Mouse (Mus musculus) heart, adult 2 months (tissue): Measurements from ENCODE around the gene Mthfs.
"Not testable (repeated sequence)": the region's sequence is repeated elsewhere in the genome, so short reads cannot be mapped to it uniquely, and the experiment has no call there.

Source experiments
- CTCF ChIP-seq: fragments of 200-600 bp; IDR thresholded peaks from 2 replicates; pipeline ENCODE4 v1.8.1; 2022; ENCODE audit warnings: antibody characterized with exemption, mild to moderate bottlenecking, moderate library complexity
- POLR2A ChIP-seq: fragments of 200-500 bp; IDR thresholded peaks from 2 replicates; pipeline ENCODE4 v1.6.1; 2011; ENCODE audit warnings: mild to moderate bottlenecking, low read depth, low read length, control low read depth; ENCODE audit not compliant: insufficient read depth

GRCm38 (mm10) chr9:89197509-89197908 is 13.0 kb upstream of the Mthfs start:
- TF ChIP-seq POLR2A, CTCF: not testable (repeated sequence)
